Mouse (Mus musculus) limb, embryonic 14.5 days (tissue): ENCODE measurements around the gene Crip2. TPM values are rescaled to one million over a fixed set of nuclear protein-coding genes. Genes with fewer than 3 reads are reported as not detected.
A peak's percentile ranks its signal among the peaks of the same experiment; 100 is the strongest.

ENCODE experiments used
- ATAC-seq: fragments of 200-750 bp; cut with Nextera tagmentation; 2 replicates; pipeline ENCODE4 v1.8.0; 2017; ENCODE audit warnings: low read depth, moderate number of reproducible peaks, moderate TSS enrichment; ENCODE audit not compliant: low FRiP score
- DNase-seq: peaks from one replicate; pipeline ENCODE4 v3.0.0-alpha.2; 2015; ENCODE audit warnings: low spot score
- H3K27ac ChIP-seq: fragments of 300-500 bp; sonication (generic); replicated peaks from 2 replicates; pipeline ENCODE4 v1.5.1; 2014; ENCODE audit warnings: low read depth, mild to moderate bottlenecking, low read length, moderate library complexity, mixed read lengths
- H3K27me3 ChIP-seq: fragments of 300-500 bp; sonication (generic); 2 replicates; pipeline ENCODE4 v1.6.1; 2014; ENCODE audit warnings: low read length, mixed read lengths; ENCODE audit not compliant: control insufficient read depth, insufficient read depth
- H3K36me3 ChIP-seq: fragments of 300-500 bp; sonication (generic); 2 replicates; pipeline ENCODE4 v1.6.1; 2014; ENCODE audit warnings: mild to moderate bottlenecking, low read length, moderate library complexity, mixed read lengths; ENCODE audit not compliant: control insufficient read depth, insufficient read depth
- H3K4me1 ChIP-seq: fragments of 300-500 bp; sonication (generic); 2 replicates; pipeline ENCODE4 v1.6.1; 2014; ENCODE audit warnings: antibody characterized with exemption, low read length, mixed read lengths; ENCODE audit not compliant: control insufficient read depth, insufficient read depth
- H3K4me2 ChIP-seq: fragments of 300-500 bp; sonication (generic); replicated peaks from 2 replicates; pipeline ENCODE4 v1.6.1; 2014; ENCODE audit warnings: low read depth, mild to moderate bottlenecking, low read length, moderate library complexity; ENCODE audit not compliant: severe bottlenecking
- H3K4me3 ChIP-seq: fragments of 300-500 bp; sonication (generic); replicated peaks from 2 replicates; pipeline ENCODE4 v1.5.1; 2014; ENCODE audit warnings: low read length
- H3K9ac ChIP-seq: fragments of 300-500 bp; sonication (generic); 2 replicates; pipeline ENCODE4 v1.6.1; 2014; ENCODE audit warnings: mild to moderate bottlenecking, low read depth, low read length, moderate library complexity; ENCODE audit not compliant: severe bottlenecking
- H3K9me3 ChIP-seq: fragments of 300-500 bp; sonication (generic); 2 replicates; pipeline ENCODE4 v1.6.1; 2016; ENCODE audit warnings: low read length; ENCODE audit not compliant: control insufficient read depth
- POLR2A ChIP-seq: fragments of 200-500 bp; IDR thresholded peaks from 2 replicates; pipeline ENCODE4 v1.8.0; 2012; ENCODE audit warnings: inconsistent platforms, mild to moderate bottlenecking, moderate library complexity, borderline replicate concordance; ENCODE audit not compliant: insufficient read depth, insufficient read length; ENCODE audit errors: extremely low read depth
- WGBS: fragments of 180-500 bp; shearing (Covaris S2); extraction: QIAGEN DNeasy Blood & Tissue Kit; methylation state at CpG from one replicate; pipeline ENCODE4 v1.1.7; 2014; 5-methylcytosine and 5-hydroxymethylcytosine counted together
- polyA plus RNA-seq, 2 experiments: library from polyadenylated mRNA; depleted of rRNA in 1 of 2; stranded (reverse) in 1 of 2; unstranded in 1 of 2; fragments of >200 nt; fragmentation: Nextera tagmentation in 1 of 2; extraction: Ambion mirVana in 1 of 2; gene quantifications; 2 replicates each; pipeline versions ENCODE4 v1.2.1 to v1.2.3; 2012 to 2014

Gene Crip2
- polyA plus RNA-seq, 2 experiments = 91.4 to 99.1 TPM

- Histone ChIP-seq H3K4me2 (peak overlapping the region; percentile 91), H3K27ac (no peak overlapping the region)
Observed at GRCm38 (mm10) chr12:113140616-113141411, 778 bp downstream of the Crip2 start.

GRCm38 (mm10) chr12:113141531-113141973, 1.5 kb downstream of the Crip2 start:
- WGBS = 71% methylated on average over 8 of the region's 8 CpGs
- Histone ChIP-seq H3K4me2 (peak overlapping the region; percentile 91), H3K27ac (no peak overlapping the region), H3K27me3 (peaks cover 36% of the 10 kb centered on the region), H3K4me1 (peaks cover 18% of the 10 kb centered on the region), H3K4me3 (peak overlapping the region; percentile 48), H3K9me3 (no peaks in the 10 kb centered on the region), H3K36me3 (peaks cover 24% of the 10 kb centered on the region), H3K9ac (no peak overlapping the region)
- DNase-seq (no peak), ATAC-seq (no peak)
- TF ChIP-seq POLR2A = no peak

More at GRCm38 (mm10) chr12:113140616-113141411, 778 bp downstream of the Crip2 start:
- peaks cover 31% of the 10 kb centered on the region for H3K27me3 ChIP-seq
- H3K9me3 ChIP-seq = no peaks in the 10 kb centered on the region
- DNase-seq (no peak), ATAC-seq (peak; percentile 12)
- H3K4me3 ChIP-seq = peak overlapping the region; percentile 48
- peaks cover 18% of the 10 kb centered on the region for H3K4me1 ChIP-seq
- H3K36me3 ChIP-seq = peaks cover 31% of the 10 kb centered on the region
- H3K9ac ChIP-seq = peak overlapping the region; percentile 50
- WGBS = 4% methylated on average over 45 of the region's 49 CpGs
- TF ChIP-seq POLR2A = no peak

GRCm38 (mm10) chr12:113142021-113142975, 2.3 kb downstream of the Crip2 start:
- peaks cover 18% of the 10 kb centered on the region for H3K4me1 ChIP-seq

GRCm38 (mm10) chr12:113143164-113143563, 3.1 kb downstream of the Crip2 start:
- Histone ChIP-seq H3K4me2 (peak overlapping the region; percentile 32), H3K4me3 (no peak overlapping the region), H3K36me3 (peaks cover 7% of the 10 kb centered on the region), H3K9ac (no peak overlapping the region), H3K27me3 (peaks cover 41% of the 10 kb centered on the region), H3K27ac (no peak overlapping the region), H3K4me1 (peaks cover 18% of the 10 kb centered on the region), H3K9me3 (no peaks in the 10 kb centered on the region)
- 50% methylated on average over 7 of the region's 7 CpGs for WGBS
- ATAC-seq = no peak
- no peak for DNase-seq
- TF ChIP-seq POLR2A = no peak

More at GRCm38 (mm10) chr12:113142021-113142975, 2.3 kb downstream of the Crip2 start:
- Histone ChIP-seq H3K9me3 (no peaks in the 10 kb centered on the region), H3K36me3 (peaks cover 16% of the 10 kb centered on the region), H3K9ac (no peak overlapping the region; the same call in 1 of the 2 replicates), H3K4me2 (peak overlapping the region; percentile 32), H3K27ac (no peak overlapping the region), H3K4me3 (no peak overlapping the region), H3K27me3 (peaks cover 41% of the 10 kb centered on the region)
- no peak for TF ChIP-seq POLR2A
- ATAC-seq (no peak), DNase-seq (peak; percentile 59)
- 19% methylated on average over 15 of the region's 15 CpGs for WGBS
